ENCODE assay signal across 8 mouse cellular contexts in genomic region chr13:32964989-32965811, GRCm38 (mm10). TPM values are rescaled to one million over a fixed set of nuclear protein-coding genes. Genes with fewer than 3 reads are reported as not detected.
DNase-seq lines count a peak whose midpoint lies in the region; ATAC-seq and TF ChIP-seq lines count a peak whose summit lies in the region.

Serpinb6b (plus strand) TSS chr13:32965209.

- H3K36me3 ChIP-seq in hindbrain, postnatal 0 days (ENCODE audit: insufficient read depth, low read length), result no peaks in the 10 kb centered on the region
- 0 out of 2 replicates have a peak, but pooled peaks cover under 1% of the 10 kb centered on the region for H3K36me3 ChIP-seq in liver, embryonic 13.5 days
- H3K36me3 ChIP-seq in myocyte (ENCODE audit: control insufficient read depth, insufficient read depth), result no peaks in the 10 kb centered on the region
- no peaks in the 10 kb centered on the region for H3K36me3 ChIP-seq in thymus, adult 2 months (ENCODE audit: control insufficient read depth, insufficient read depth, low read length)

- H3ac ChIP-seq in myocyte (ENCODE audit: control insufficient read depth, insufficient read length), result no peak within 1 kb of the TSS

- no peak for DNase-seq in cerebellum, adult 11-12 months
- peak; percentile 26 to 32 for DNase-seq in adrenal gland, postnatal 4 days (ENCODE audit: low spot score in 2 of 2)
- DNase-seq in gastrocnemius, adult 2 months, result peak; percentile 23
- peak; percentile 4 for DNase-seq in hindbrain, postnatal 0 days (ENCODE audit: low spot score)
- no peak for DNase-seq in liver, embryonic 13.5 days
- peak; percentile 58 for DNase-seq in thymus, adult 2 months

- no peaks in the 10 kb centered on the region for H3K27me3 ChIP-seq in hindbrain, postnatal 0 days (ENCODE audit: insufficient read depth, low read length)
- H3K27me3 ChIP-seq in liver, embryonic 13.5 days, result no peaks in the 10 kb centered on the region
- H3K27me3 ChIP-seq in myocyte (ENCODE audit: control insufficient read depth, insufficient read depth, insufficient read length), result no peaks in the 10 kb centered on the region
- H3K27me3 ChIP-seq in thymus, adult 2 months (ENCODE audit: control insufficient read depth, insufficient read depth, low read length), result no peaks in the 10 kb centered on the region

- peak; percentile 88; the same call in 1 of the 2 replicates for TF ChIP-seq CTCF in gastrocnemius, adult 2 months (IDR thresholded peaks at IDR 0.05)
- peak; percentile 50 for TF ChIP-seq CTCF in hindbrain, postnatal 0 days (IDR thresholded peaks at IDR 0.05; ENCODE audit: low read depth)
- TF ChIP-seq CTCF in thymus, adult 2 months (IDR thresholded peaks at IDR 0.05; ENCODE audit: borderline replicate concordance, control insufficient read depth, extremely low read depth, insufficient read depth, low read length, poor library complexity), result peak; percentile 36; the same call in 1 of the 2 replicates

- intact Hi-C loops in gastrocnemius, adult 2 months (cut with DNase I), result loop anchor here (1.0 to 5.0 kb wide), 3 partner anchors 43 to 107 kb away; no protein-coding TSS in a partner anchor

- peak within 1 kb of the TSS; percentile 81 for H3K27ac ChIP-seq in gastrocnemius, adult 2 months
- no peak within 1 kb of the TSS; the same call in 1 of the 2 replicates for H3K27ac ChIP-seq in hindbrain, postnatal 0 days
- H3K27ac ChIP-seq in liver, embryonic 13.5 days, result peak within 1 kb of the TSS; percentile 74
- peak within 1 kb of the TSS; percentile 41 for H3K27ac ChIP-seq in thymus, adult 2 months (ENCODE audit: control insufficient read depth, insufficient read depth, low read length)

- no peaks in the 10 kb centered on the region for H3K9me3 ChIP-seq in hindbrain, postnatal 0 days (ENCODE audit: low read length)
- no peaks in the 10 kb centered on the region for H3K9me3 ChIP-seq in liver, embryonic 13.5 days (replicated peaks)

- H3K79me2 ChIP-seq in myocyte (ENCODE audit: control insufficient read depth, insufficient read depth), result no peaks in the 10 kb centered on the region

- H3K9ac ChIP-seq in hindbrain, postnatal 0 days (replicated peaks; ENCODE audit: low read length), result no peak within 1 kb of the TSS
- peak within 1 kb of the TSS; percentile 60 for H3K9ac ChIP-seq in liver, embryonic 13.5 days

- no peak for TF ChIP-seq POLR2A in myocyte (IDR thresholded peaks at IDR 0.05; ENCODE audit: insufficient read length, low read depth)
- TF ChIP-seq POLR2A in thymus, adult 2 months (IDR thresholded peaks at IDR 0.05; ENCODE audit: control insufficient read depth, extremely low read depth, insufficient read depth, low read length, poor library complexity), result no peak

- H3K4me2 ChIP-seq in hindbrain, postnatal 0 days (ENCODE audit: low read depth, low read length), result peak within 1 kb of the TSS; percentile 49
- H3K4me2 ChIP-seq in liver, embryonic 13.5 days, result peak within 1 kb of the TSS; percentile 67
- peak within 1 kb of the TSS; percentile 52 for H3K4me2 ChIP-seq in myocyte (ENCODE audit: low read depth)

- WGBS in hindbrain, postnatal 0 days, result 47% methylated on average over 16 of the region's 16 CpGs
- 19% methylated on average over 16 of the region's 16 CpGs for WGBS in liver, embryonic 13.5 days (ENCODE audit: insufficient replicate concordance)
- 2% methylated on average over 16 of the region's 16 CpGs for WGBS in thymus, adult 2 months

- H3K4me1 ChIP-seq in hindbrain, postnatal 0 days (ENCODE audit: insufficient read depth, low read length), result no peaks in the 10 kb centered on the region
- peaks cover 74% of the 10 kb centered on the region for H3K4me1 ChIP-seq in liver, embryonic 13.5 days (replicated peaks)
- peaks cover 7% of the 10 kb centered on the region for H3K4me1 ChIP-seq in thymus, adult 2 months (replicated peaks; ENCODE audit: control insufficient read depth, insufficient read depth, low read length)

- ATAC-seq in cerebellum, adult (ENCODE audit: insufficient number of reproducible peaks, low FRiP score, low TSS enrichment), result 0 out of 2 replicates have a peak, but pooled peaks have one; percentile 31
- 0 out of 2 replicates have a peak, but pooled peaks have one; percentile 15 for ATAC-seq in hindbrain, postnatal 0 days
- peak; percentile 22; the same call in 1 of the 2 replicates for ATAC-seq in liver, embryonic 13.5 days (ENCODE audit: low read depth)

- H3K4me3 ChIP-seq in gastrocnemius, adult 2 months, result peak within 1 kb of the TSS; percentile 75
- peak within 1 kb of the TSS; percentile 19 for H3K4me3 ChIP-seq in hindbrain, postnatal 0 days (ENCODE audit: low read length)
- peak within 1 kb of the TSS; percentile 44 for H3K4me3 ChIP-seq in liver, embryonic 13.5 days (replicated peaks)
- no peak within 1 kb of the TSS for H3K4me3 ChIP-seq in myocyte
- H3K4me3 ChIP-seq in thymus, adult 2 months (ENCODE audit: control insufficient read depth, insufficient read depth, low read length), result peak within 1 kb of the TSS; percentile 57

TF ChIP-seq in myocyte, 11 proteins besides CTCF, POLR2A, EP300 and RAD21:
- TF ChIP-seq POLR2AphosphoS2 (IDR thresholded peaks at IDR 0.05; ENCODE audit: insufficient read length, low read depth) (no peak), CEBPB (IDR thresholded peaks at IDR 0.05; ENCODE audit: insufficient read depth, poor library complexity, severe bottlenecking) (no peak), MYOG (IDR thresholded peaks at IDR 0.05; ENCODE audit: control insufficient read depth in 1 of 3, insufficient read depth in 1 of 3, insufficient read length in 2 of 3, low read depth in 2 of 3) (no peak), MYOD1 (IDR thresholded peaks at IDR 0.05; ENCODE audit: control insufficient read depth in 1 of 3, insufficient read length in 2 of 3, low read depth in 2 of 3) (no peak), USF1 (IDR thresholded peaks at IDR 0.05; ENCODE audit: low read depth) (no peak), TCF12 (IDR thresholded peaks at IDR 0.05; ENCODE audit: insufficient read depth, poor library complexity, severe bottlenecking) (no peak), TCF3 (IDR thresholded peaks at IDR 0.05; ENCODE audit: insufficient read length, low read depth) (no peak)

RNA-seq across cellular contexts. Expression of gene Serpinb6b, which starts in this region (rescaled TPM):
- 10 to 100 TPM; 60.3 to 62.4 TPM for total RNA-seq in adrenal gland, postnatal 4 days (2021)
- 1 to 10 TPM; 1.4 to 1.6 TPM for total RNA-seq in gastrocnemius, adult 2 months (2021)
- 1.7 and 4.7 TPM in 2 replicates for total RNA-seq in hindbrain, postnatal 0 days (2014; rRNA removed)
- polyA plus RNA-seq in hindbrain, postnatal 0 days (2015; fragmentation: Nextera tagmentation; extraction: Ambion mirVana), result 2.8 TPM in 2 replicates
- 5.5 and 5.8 TPM in 2 replicates for polyA plus RNA-seq in liver, embryonic 13.5 days (2015; fragmentation: Nextera tagmentation; extraction: Ambion mirVana)
- 1.4 TPM for polyA plus RNA-seq in myocyte (2012; fragmentation: generic; extraction: Trizol)
- 11.9 and 15.9 TPM in 2 replicates for polyA plus RNA-seq in thymus, adult 2 months (2012; rRNA removed)

Comparison
In these comparisons a context has a peak if more than half of its experiments do, and no peak if none do; other contexts are left out.
1. RNA of gene Serpinb6b (total RNA-seq): 60.3 to 62.4 TPM in adrenal gland, postnatal 4 days; 1.7 to 4.7 TPM in hindbrain, postnatal 0 days and 1.4 to 1.6 TPM in gastrocnemius, adult 2 months; every median in the first group is over 10 times any median in the second.
2. DNase-seq: peak in adrenal gland, postnatal 4 days (2 of 2), gastrocnemius, adult 2 months (single experiment), hindbrain, postnatal 0 days (single experiment) and thymus, adult 2 months (single experiment); none in cerebellum, adult 11-12 months (single experiment) and liver, embryonic 13.5 days (single experiment).
3. CTCF ChIP-seq: peak in every context shown above with its lines; median percentile 88 in gastrocnemius, adult 2 months; 50 in hindbrain, postnatal 0 days; 36 in thymus, adult 2 months.
4. Peak in every context shown above with its lines, with median percentiles within 50 percentile points of each other: ATAC-seq and H3K4me2 ChIP-seq.